Mouse (Mus musculus): ENCODE results near the gene Reep1. TPM values are rescaled to one million over a fixed set of nuclear protein-coding genes. Genes with fewer than 3 reads are reported as not detected.

Reep1 gene
- 0.79 and 1.4 TPM in 2 replicates for polyA plus RNA-seq (2012; ENCODE audit: insufficient read depth, insufficient read length, missing spikeins)

DNA sequence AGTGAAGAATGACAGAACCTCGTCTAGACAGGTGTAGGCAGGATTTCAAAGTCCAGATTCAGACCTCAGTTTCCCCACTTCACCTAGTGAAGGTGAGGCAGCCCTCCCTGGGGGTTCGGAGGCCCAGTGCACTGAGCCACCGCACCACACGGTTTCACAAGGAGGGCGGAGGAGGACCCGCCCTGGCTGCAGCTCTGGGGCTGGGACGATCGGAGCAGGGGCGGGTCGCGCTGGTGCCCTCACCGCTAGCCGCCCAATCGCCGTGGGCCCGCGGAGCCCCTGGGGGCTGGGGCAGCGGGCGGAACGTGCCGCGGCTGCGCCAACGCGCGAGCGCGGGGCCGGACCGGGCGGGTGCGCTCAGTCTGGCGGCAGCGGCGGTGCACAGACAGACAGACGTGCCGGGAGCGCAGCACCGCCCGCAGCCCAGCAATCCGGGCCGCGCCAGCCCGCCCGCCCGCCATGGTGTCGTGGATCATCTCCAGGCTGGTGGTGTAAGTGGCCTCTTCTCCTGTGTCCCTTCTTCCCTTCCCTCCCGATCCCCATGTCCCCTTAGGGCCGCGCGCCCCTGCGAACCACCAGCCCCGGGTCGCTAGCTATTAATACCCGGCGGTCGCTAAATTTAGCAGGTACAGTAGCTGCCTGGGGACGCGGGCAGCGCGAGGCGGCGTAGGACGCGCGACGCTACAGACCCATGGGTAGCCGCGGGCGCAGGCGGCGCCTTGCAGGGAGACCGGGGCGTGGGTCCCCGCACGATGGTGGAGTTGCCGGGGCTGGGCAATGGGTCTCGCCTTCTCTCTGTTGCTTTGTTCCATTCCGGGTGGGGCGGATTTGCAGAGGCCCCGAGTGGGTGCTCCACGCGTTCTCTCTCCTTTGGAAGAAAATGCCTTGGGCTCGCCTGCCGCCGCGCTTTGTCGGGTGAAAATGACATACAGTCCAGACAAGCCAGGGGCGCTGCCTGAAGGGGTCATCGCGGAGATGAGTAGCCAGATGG is at the start of gene Reep1:
Gene Reep1, plus strand, starts transcription at position 51 of the 991 bp plus-strand sequence.
- Histone ChIP-seq H3K27ac (replicated peaks; ENCODE audit: low read depth, low read length) (no peak within 1 kb of the TSS), H3K4me1 (ENCODE audit: control insufficient read depth, insufficient read depth, insufficient read length, low read length) (no peaks in the 10 kb centered on the region), H3K4me3 (ENCODE audit: insufficient read depth, low read depth, low read length) (peak within 1 kb of the TSS; percentile 64)

DNA sequence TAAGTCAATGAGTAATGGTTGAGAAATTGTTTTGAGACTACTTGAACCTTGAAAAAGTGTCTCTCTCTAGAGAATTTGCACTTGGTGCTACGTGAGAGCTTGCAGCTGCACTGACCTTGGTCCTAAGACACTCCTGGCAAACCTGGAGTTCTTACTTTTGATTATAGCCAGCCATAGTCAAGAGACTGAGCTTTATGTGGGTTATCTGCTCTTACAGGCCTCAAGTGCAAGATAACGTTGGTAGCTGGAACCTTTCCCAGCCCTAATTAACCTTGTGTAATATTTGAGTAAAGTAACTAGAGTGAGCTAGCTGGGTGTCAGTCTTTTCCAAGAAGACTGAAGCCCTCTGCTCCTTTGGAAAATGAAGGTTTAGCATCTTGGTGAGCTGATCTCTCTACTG is 49.1 kb upstream of the Reep1 start:
- no peak overlapping the region for H3K4me3 ChIP-seq (ENCODE audit: insufficient read depth, low read depth, low read length)
- H3K4me1 ChIP-seq (ENCODE audit: control insufficient read depth, insufficient read depth, insufficient read length, low read length) = peaks cover 3% of the 10 kb centered on the region
- no peak overlapping the region for H3K27ac ChIP-seq (replicated peaks; ENCODE audit: low read depth, low read length)

DNA sequence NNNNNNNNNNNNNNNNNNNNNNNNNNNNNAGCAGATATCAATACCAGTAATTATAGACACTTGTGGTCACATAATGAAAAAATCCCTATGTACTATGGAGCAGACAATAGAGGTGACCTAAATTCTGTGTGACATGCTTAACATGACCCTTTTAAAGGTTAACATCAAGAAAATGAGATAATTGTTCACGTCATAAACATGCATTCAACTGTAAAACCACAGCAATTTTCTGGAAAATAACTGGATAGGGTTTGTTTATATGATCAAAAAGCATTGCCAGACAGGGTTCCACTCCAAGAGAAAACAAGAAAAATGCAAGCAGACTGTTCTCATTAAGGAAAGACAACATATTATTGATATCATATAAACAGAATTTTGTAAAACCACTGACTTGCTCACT is 42.9 kb upstream of the Reep1 start:
- Histone ChIP-seq H3K4me1 (ENCODE audit: control insufficient read depth, insufficient read depth, insufficient read length, low read length) (no peaks in the 10 kb centered on the region), H3K4me3 (ENCODE audit: insufficient read depth, low read depth, low read length) (no peak overlapping the region)

DNA sequence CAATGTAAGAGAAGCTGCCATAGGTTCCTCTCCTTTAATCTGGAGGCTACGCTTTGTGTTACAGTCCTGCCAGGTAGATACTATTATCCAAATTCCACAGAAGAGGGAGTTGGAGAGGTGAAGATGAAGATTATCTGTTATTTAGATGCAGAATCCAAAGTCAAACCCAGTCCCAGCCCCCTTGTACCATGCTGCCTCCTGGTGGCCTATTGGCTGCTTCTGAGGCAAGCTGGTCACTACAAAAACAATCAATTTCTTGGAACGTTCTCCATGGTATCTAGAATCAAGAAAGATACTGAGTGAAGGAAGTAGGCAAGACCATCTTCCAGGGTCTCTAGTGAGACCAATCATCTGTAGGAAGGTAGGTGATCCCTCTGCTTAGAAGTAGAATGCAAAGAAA is 34.2 kb upstream of the Reep1 start:
- Histone ChIP-seq H3K4me3 (ENCODE audit: insufficient read depth, low read depth, low read length) (no peak overlapping the region), H3K4me1 (ENCODE audit: control insufficient read depth, insufficient read depth, insufficient read length, low read length) (no peaks in the 10 kb centered on the region), H3K27ac (replicated peaks; ENCODE audit: low read depth, low read length) (no peak overlapping the region)

More for the DNA sequence above, 42.9 kb upstream of the Reep1 start:
- H3K27ac ChIP-seq (replicated peaks; ENCODE audit: low read depth, low read length) = no peak overlapping the region

DNA sequence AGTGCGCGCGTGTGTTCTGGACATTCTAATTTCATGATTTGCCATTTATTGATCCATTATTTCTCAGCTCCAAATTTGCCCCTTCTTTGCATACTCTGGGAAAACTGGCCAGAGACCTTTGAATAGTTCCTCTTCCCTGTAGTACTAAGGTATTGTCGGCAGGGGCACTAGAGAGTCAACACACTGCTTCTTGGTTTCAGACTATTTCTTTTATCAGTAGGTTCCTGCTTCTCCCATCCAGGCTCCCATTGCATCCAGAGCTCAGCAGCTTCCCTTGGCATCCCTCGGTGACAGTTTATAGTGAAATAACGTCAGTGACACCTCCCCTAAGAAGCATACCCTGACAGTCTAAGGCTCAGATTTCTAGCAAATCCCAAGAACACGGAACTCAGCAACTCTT is 28.5 kb upstream of the Reep1 start:
- no peaks in the 10 kb centered on the region for H3K4me1 ChIP-seq (ENCODE audit: control insufficient read depth, insufficient read depth, insufficient read length, low read length)
- H3K27ac ChIP-seq (replicated peaks; ENCODE audit: low read depth, low read length) = no peak overlapping the region
- H3K4me3 ChIP-seq (ENCODE audit: insufficient read depth, low read depth, low read length) = no peak overlapping the region

DNA sequence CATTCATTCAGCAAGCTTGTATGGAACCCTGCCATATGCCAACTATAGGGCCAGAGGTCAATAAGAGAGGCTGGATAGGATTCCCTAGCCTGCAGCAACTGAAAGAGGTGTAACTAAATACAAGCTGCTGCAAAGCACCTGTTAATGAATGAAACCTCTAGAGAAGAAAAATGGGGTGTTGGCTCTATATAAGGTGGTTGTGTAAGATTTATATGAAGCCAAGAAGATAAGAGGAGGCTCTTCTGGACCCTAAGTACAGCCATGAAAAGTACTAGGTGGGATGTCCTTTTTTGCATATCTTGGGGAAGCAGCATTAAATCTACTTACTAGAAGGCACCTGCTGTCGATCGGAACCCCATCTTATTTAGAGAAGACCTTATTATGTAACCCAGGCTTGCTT is 12.2 kb upstream of the Reep1 start:
- Histone ChIP-seq H3K4me1 (ENCODE audit: control insufficient read depth, insufficient read depth, insufficient read length, low read length) (no peaks in the 10 kb centered on the region), H3K4me3 (ENCODE audit: insufficient read depth, low read depth, low read length) (no peak overlapping the region), H3K27ac (replicated peaks; ENCODE audit: low read depth, low read length) (no peak overlapping the region)

GRCm38 (mm10) chr6:71695599-71695998 is 11.8 kb upstream of the Reep1 start:
- no peaks in the 10 kb centered on the region for H3K4me1 ChIP-seq (ENCODE audit: control insufficient read depth, insufficient read depth, insufficient read length, low read length)
- no peak overlapping the region for H3K27ac ChIP-seq (replicated peaks; ENCODE audit: low read depth, low read length)
- no peak overlapping the region for H3K4me3 ChIP-seq (ENCODE audit: insufficient read depth, low read depth, low read length)

GRCm38 (mm10) chr6:71706871-71707270 is 490 bp upstream of the Reep1 start:
- no peaks in the 10 kb centered on the region for H3K4me1 ChIP-seq (ENCODE audit: control insufficient read depth, insufficient read depth, insufficient read length, low read length)
- H3K27ac ChIP-seq (replicated peaks; ENCODE audit: low read depth, low read length) = no peak overlapping the region
- no peak overlapping the region for H3K4me3 ChIP-seq (ENCODE audit: insufficient read depth, low read depth, low read length)

- H3K4me3 ChIP-seq (ENCODE audit: insufficient read depth, low read depth, low read length) = peak overlapping the region; percentile 64; the same call in 1 of the 2 replicates
- no peaks in the 10 kb centered on the region for H3K4me1 ChIP-seq (ENCODE audit: control insufficient read depth, insufficient read depth, insufficient read length, low read length)
- no peak overlapping the region for H3K27ac ChIP-seq (replicated peaks; ENCODE audit: low read depth, low read length)
Measured at GRCm38 (mm10) chr6:71708528-71708927, 1.2 kb downstream of the Reep1 start.

GRCm38 (mm10) chr6:71710323-71710722 is 3.0 kb downstream of the Reep1 start:
- no peak overlapping the region for H3K27ac ChIP-seq (replicated peaks; ENCODE audit: low read depth, low read length)
- H3K4me1 ChIP-seq (ENCODE audit: control insufficient read depth, insufficient read depth, insufficient read length, low read length) = no peaks in the 10 kb centered on the region
- H3K4me3 ChIP-seq (ENCODE audit: insufficient read depth, low read depth, low read length) = no peak overlapping the region

GRCm38 (mm10) chr6:71711201-71711600 is 3.8 kb downstream of the Reep1 start:
- Histone ChIP-seq H3K4me3 (ENCODE audit: insufficient read depth, low read depth, low read length) (no peak overlapping the region), H3K27ac (replicated peaks; ENCODE audit: low read depth, low read length) (no peak overlapping the region), H3K4me1 (ENCODE audit: control insufficient read depth, insufficient read depth, insufficient read length, low read length) (no peaks in the 10 kb centered on the region)

DNA sequence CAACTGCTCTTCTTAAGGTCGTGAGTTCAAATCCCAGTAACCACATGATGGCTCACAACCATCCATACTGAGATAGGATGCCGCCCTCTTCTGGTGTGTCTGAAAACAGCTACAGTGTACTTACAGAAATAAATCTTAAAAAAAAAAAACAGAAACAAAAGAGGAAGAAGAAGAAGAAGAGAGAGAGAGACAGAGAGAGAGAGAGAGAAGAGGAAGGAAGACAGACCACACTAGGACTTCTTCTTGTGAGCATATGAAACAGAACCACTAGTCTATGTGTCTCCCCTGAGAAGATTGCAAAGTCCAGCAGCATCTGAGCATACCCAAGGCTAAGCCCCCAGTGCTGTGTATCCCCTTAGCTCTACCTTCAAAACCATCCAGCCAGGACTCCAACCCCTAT is 6.2 kb downstream of the Reep1 start:
- Histone ChIP-seq H3K4me3 (ENCODE audit: insufficient read depth, low read depth, low read length) (no peak overlapping the region), H3K27ac (replicated peaks; ENCODE audit: low read depth, low read length) (no peak overlapping the region), H3K4me1 (ENCODE audit: control insufficient read depth, insufficient read depth, insufficient read length, low read length) (no peaks in the 10 kb centered on the region)

DNA sequence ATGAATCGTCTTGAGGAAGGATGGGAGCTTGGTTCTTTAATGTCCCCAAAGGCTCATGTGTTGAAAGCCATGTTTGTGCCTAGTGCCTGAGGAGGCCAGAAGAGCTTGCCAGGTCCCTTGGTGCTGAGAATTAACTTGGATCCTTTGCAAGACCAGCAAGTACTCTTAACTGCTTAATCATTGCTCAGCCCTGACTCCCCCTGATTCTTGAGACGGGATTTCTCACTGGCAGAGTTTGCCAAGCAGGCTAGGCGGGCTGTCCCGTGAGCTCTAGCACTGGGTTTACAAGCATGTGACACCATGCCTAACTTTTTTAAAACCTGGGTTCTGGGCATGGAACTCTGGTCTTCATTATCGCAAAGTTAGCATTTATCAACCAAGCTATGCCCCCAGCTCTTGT is 7.6 kb downstream of the Reep1 start:
- H3K4me3 ChIP-seq (ENCODE audit: insufficient read depth, low read depth, low read length) = no peak overlapping the region
- no peaks in the 10 kb centered on the region for H3K4me1 ChIP-seq (ENCODE audit: control insufficient read depth, insufficient read depth, insufficient read length, low read length)
- H3K27ac ChIP-seq (replicated peaks; ENCODE audit: low read depth, low read length) = no peak overlapping the region

DNA sequence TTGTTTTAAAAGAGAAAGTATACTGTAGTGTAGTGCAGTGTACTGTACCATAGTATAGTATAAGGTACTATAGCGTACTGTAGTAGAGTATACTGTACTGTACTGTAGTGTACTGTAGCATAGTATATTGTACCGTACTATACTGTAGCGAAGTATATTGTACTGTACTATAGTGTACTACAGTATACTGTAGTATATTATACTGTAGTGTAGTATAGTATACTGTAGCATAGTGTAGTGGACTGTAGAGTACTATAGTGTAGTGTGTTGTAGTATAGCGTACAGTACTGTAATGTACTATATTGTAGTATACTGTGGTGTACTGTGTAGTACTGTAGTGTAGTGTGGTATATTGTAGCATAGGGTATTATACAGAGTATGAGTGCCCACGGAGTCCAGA is 9.1 kb downstream of the Reep1 start:
- H3K4me1 ChIP-seq (ENCODE audit: control insufficient read depth, insufficient read depth, insufficient read length, low read length) = no peaks in the 10 kb centered on the region
- no peak overlapping the region for H3K4me3 ChIP-seq (ENCODE audit: insufficient read depth, low read depth, low read length)
- no peak overlapping the region for H3K27ac ChIP-seq (replicated peaks; ENCODE audit: low read depth, low read length)

DNA sequence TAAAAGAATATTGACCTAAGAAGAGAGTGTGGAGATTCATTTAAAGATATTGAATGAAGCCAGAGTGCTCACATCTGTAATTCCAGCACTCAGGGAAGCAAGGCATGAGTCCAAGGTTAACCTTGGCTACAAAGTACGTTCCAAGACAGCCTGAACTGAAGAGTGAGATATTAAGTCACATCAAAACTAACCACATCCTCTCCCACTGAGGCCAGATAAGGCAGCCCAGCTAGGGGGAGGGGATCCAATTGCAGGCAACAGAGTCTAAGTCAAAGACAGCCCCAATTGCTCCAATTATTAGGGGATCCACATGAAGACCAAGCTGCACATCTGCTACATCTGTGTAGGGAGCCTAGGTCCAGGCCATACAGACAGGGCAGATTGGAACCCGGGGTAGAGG is 11.0 kb downstream of the Reep1 start:
- no peak overlapping the region for H3K4me3 ChIP-seq (ENCODE audit: insufficient read depth, low read depth, low read length)
- no peak overlapping the region for H3K27ac ChIP-seq (replicated peaks; ENCODE audit: low read depth, low read length)
- no peaks in the 10 kb centered on the region for H3K4me1 ChIP-seq (ENCODE audit: control insufficient read depth, insufficient read depth, insufficient read length, low read length)

DNA sequence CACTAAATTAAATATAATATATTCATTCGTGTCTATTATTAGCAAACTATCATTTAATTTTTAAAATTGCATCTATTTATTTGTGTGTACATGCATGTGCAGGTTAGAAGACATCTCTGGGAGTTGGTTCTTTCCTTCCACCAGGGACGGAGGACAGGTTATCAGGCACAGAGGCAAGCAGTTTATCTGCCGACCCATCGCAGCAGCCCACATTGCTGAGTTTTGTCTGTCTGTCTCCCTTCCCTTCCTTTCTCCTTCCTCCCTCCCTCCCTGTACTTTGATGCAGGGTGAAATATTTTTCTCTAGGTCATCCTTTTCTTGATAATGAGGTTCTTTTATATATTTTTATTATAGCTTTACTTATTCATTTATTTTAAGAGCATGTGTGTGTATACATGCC is 11.9 kb downstream of the Reep1 start:
- Histone ChIP-seq H3K4me1 (ENCODE audit: control insufficient read depth, insufficient read depth, insufficient read length, low read length) (no peaks in the 10 kb centered on the region), H3K27ac (replicated peaks; ENCODE audit: low read depth, low read length) (no peak overlapping the region), H3K4me3 (ENCODE audit: insufficient read depth, low read depth, low read length) (no peak overlapping the region)

Data from brown adipose tissue, adult 24 weeks (tissue).